Mouse (Mus musculus): Measurements from ENCODE around the gene Nup188.

DNA sequence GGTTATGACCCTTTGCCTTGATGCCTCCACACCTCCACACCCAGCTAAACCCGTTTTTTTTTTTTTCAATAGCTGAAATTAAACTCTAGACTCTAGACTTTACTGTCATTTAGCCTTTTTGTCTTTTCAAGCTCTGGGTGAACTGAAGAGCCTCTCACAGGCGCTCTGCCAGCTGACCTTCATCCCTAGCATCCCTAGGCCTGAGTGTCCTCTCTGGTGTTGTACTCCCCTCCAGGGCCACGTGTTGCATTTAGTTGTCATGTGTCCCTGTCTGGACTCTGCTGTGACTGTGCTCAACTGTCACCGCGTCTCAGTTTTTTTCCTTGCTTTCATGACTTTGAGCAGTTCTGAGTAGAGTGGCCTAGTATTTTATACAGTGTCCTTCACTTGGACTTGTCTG, 13.8 kb downstream of the Nup188 start:
- TF ChIP-seq CTCF (IDR thresholded peaks at IDR 0.05; ENCODE audit: extremely low read depth, insufficient read depth, low read length): no peak
- TF ChIP-seq POLR2A (IDR thresholded peaks at IDR 0.05; ENCODE audit: extremely low read depth, insufficient read depth, low read length): no peak
